Mouse (Mus musculus): ENCODE results near the gene Lsamp. TPM values are rescaled to one million over a fixed set of nuclear protein-coding genes. Genes with fewer than 3 reads are reported as not detected.

Lsamp gene
- total RNA-seq, 2 experiments from 2014 or later, result 1.4 TPM

- intact Hi-C loops (cut with DNase I), result no loop called here
- DNase-seq, result no peak
These were observed 250.2 kb downstream of the Lsamp start for GRCm38 (mm10) chr16:40234151-40234895.

- no peak for DNase-seq
- intact Hi-C loops (cut with DNase I), result loop anchor here (10.0 kb wide), 1 partner anchor 693 kb away; no protein-coding TSS in a partner anchor
These were observed 287.7 kb downstream of the Lsamp start for GRCm38 (mm10) chr16:40271859-40272258.

GRCm38 (mm10) chr16:40290132-40290531 lies 306.0 kb downstream of the Lsamp start:
- DNase-seq, result no peak
- intact Hi-C loops (cut with DNase I), result no loop called here

GRCm38 (mm10) chr16:40294296-40294882 lies 310.2 kb downstream of the Lsamp start:
- intact Hi-C loops (cut with DNase I), result no loop called here
- DNase-seq, result no peak

- intact Hi-C loops (cut with DNase I), result no loop called here
- DNase-seq, result no peak
These were observed 311.1 kb downstream of the Lsamp start for GRCm38 (mm10) chr16:40295240-40295639.

- DNase-seq, result no peak
- intact Hi-C loops (cut with DNase I), result no loop called here
These were observed 323.5 kb downstream of the Lsamp start for GRCm38 (mm10) chr16:40307666-40308065.

GRCm38 (mm10) chr16:40316199-40316598 lies 332.0 kb downstream of the Lsamp start:
- intact Hi-C loops (cut with DNase I), result no loop called here

GRCm38 (mm10) chr16:40324811-40325210 lies 340.6 kb downstream of the Lsamp start:
- DNase-seq, result no peak
- intact Hi-C loops (cut with DNase I), result no loop called here

More at GRCm38 (mm10) chr16:40316199-40316598, 332.0 kb downstream of the Lsamp start:
- no peak for DNase-seq

- intact Hi-C loops (cut with DNase I), result no loop called here
- no peak for DNase-seq
These were observed 344.2 kb downstream of the Lsamp start for GRCm38 (mm10) chr16:40328249-40328820.

GRCm38 (mm10) chr16:40369677-40370076 lies 385.5 kb downstream of the Lsamp start:
- intact Hi-C loops (cut with DNase I), result no loop called here
- DNase-seq, result no peak

GRCm38 (mm10) chr16:40371291-40371690 lies 387.1 kb downstream of the Lsamp start:
- DNase-seq, result no peak

GRCm38 (mm10) chr16:40375314-40375713 lies 391.2 kb downstream of the Lsamp start:
- DNase-seq, result no peak
- intact Hi-C loops (cut with DNase I), result no loop called here

More at GRCm38 (mm10) chr16:40371291-40371690, 387.1 kb downstream of the Lsamp start:
- intact Hi-C loops (cut with DNase I), result no loop called here

GRCm38 (mm10) chr16:40377129-40377799 lies 393.1 kb downstream of the Lsamp start:
- intact Hi-C loops (cut with DNase I), result no loop called here
- DNase-seq, result no peak

GRCm38 (mm10) chr16:40392106-40392505 lies 407.9 kb downstream of the Lsamp start:
- no peak for DNase-seq
- intact Hi-C loops (cut with DNase I), result no loop called here

- DNase-seq, result no peak
- intact Hi-C loops (cut with DNase I), result no loop called here
These were observed 415.4 kb downstream of the Lsamp start for GRCm38 (mm10) chr16:40399531-40399930.

- no peak for DNase-seq
- intact Hi-C loops (cut with DNase I), result no loop called here
These were observed 450.1 kb downstream of the Lsamp start for GRCm38 (mm10) chr16:40434280-40434679.

GRCm38 (mm10) chr16:40436415-40436814 lies 452.3 kb downstream of the Lsamp start:
- no peak for DNase-seq
- intact Hi-C loops (cut with DNase I), result no loop called here

GRCm38 (mm10) chr16:40437879-40438278 lies 453.7 kb downstream of the Lsamp start:
- DNase-seq, result no peak
- intact Hi-C loops (cut with DNase I), result no loop called here

GRCm38 (mm10) chr16:40438876-40439275 lies 454.7 kb downstream of the Lsamp start:
- no peak for DNase-seq
- intact Hi-C loops (cut with DNase I), result no loop called here

- intact Hi-C loops (cut with DNase I), result no loop called here
- no peak for DNase-seq
These were observed 462.4 kb downstream of the Lsamp start for GRCm38 (mm10) chr16:40446587-40446986.

GRCm38 (mm10) chr16:40463411-40464058 lies 479.4 kb downstream of the Lsamp start:
- intact Hi-C loops (cut with DNase I), result no loop called here
- no peak for DNase-seq

Data from heart, postnatal 14 days (tissue).